Mouse (Mus musculus) cortical plate, adult 2 months (tissue): ENCODE results near the gene Dapp1.
"Not testable (repeated sequence)": the region's sequence is repeated elsewhere in the genome, so short reads cannot be mapped to it uniquely, and the experiment has no call there.

Source experiments
- CTCF ChIP-seq: fragments of 200-500 bp; IDR thresholded peaks from 2 replicates; pipeline ENCODE4 v1.5.1; 2011; ENCODE audit warnings: mild to moderate bottlenecking, control low read depth, low read length; ENCODE audit not compliant: insufficient read depth; ENCODE audit errors: extremely low read depth
- POLR2A ChIP-seq: fragments of 200-500 bp; IDR thresholded peaks from 2 replicates; pipeline ENCODE4 v1.6.1; 2011; ENCODE audit warnings: mild to moderate bottlenecking, low read length, control low read depth; ENCODE audit not compliant: insufficient read depth; ENCODE audit errors: extremely low read depth

DNA sequence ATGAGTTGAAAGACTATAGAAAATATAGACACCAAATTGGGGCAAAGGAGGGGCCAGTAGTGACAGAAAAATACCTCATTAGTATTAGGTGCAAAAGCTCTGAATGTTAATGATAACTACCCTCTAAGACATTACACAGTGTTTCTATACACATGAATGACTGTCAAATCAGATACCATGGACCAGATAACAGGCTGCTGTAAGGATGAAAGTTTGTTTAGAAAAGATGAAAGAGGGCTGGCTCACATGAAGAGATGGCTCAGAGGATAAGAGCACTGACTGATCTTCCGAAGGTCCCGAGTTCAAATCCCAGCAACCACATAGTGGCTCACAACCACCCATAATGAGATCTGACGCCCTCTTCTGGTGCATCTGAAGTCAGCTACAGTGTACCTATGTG is 30.0 kb downstream of the Dapp1 start:
- TF ChIP-seq POLR2A, CTCF: not testable (repeated sequence)
